Mouse (Mus musculus) cerebellum, adult 2 months (tissue): ENCODE data around the gene Anln. TPM values are rescaled to one million over a fixed set of nuclear protein-coding genes. Genes with fewer than 3 reads are reported as not detected.
"Not testable (repeated sequence)": the region's sequence is repeated elsewhere in the genome, so short reads cannot be mapped to it uniquely, and the experiment has no call there.

Experiments
- DNase-seq, 2 experiments: peaks; one replicate each; pipeline ENCODE4 v3.0.0; 2021
- H3K27ac ChIP-seq: fragments of 200-500 bp; 2 replicates; pipeline ENCODE4 v1.5.1; 2012; ENCODE audit warnings: low read length, control low read depth, inconsistent platforms; ENCODE audit not compliant: insufficient read depth
- H3K27me3 ChIP-seq: fragments of 200-500 bp; 2 replicates; pipeline ENCODE4 v1.6.1; 2012; ENCODE audit warnings: inconsistent platforms, mild to moderate bottlenecking, low read length, moderate library complexity; ENCODE audit not compliant: control insufficient read depth, insufficient read depth
- H3K4me1 ChIP-seq: fragments of 200-500 bp; 2 replicates; pipeline ENCODE4 v1.6.1; 2011; ENCODE audit warnings: low read length; ENCODE audit not compliant: control insufficient read depth, insufficient read depth
- H3K4me3 ChIP-seq: fragments of 200-500 bp; replicated peaks from 2 replicates; pipeline ENCODE3; 2011; ENCODE audit warnings: mild to moderate bottlenecking, low read depth, low read length, control low read depth; ENCODE audit not compliant: insufficient read depth
- CTCF ChIP-seq: fragments of 200-500 bp; IDR thresholded peaks from 2 replicates; pipeline ENCODE4 v1.5.1; 2011; ENCODE audit warnings: low read depth, mild to moderate bottlenecking, control low read depth, low read length, moderate library complexity, borderline replicate concordance; ENCODE audit not compliant: insufficient read depth
- POLR2A ChIP-seq: fragments of 200-500 bp; IDR thresholded peaks from 2 replicates; pipeline ENCODE4 v1.6.1; 2011; ENCODE audit warnings: low read length, control low read depth, borderline replicate concordance; ENCODE audit not compliant: insufficient read depth
- WGBS: fragments of 180-500 bp; shearing (Covaris S2); methylation state at CpG from one replicate; pipeline ENCODE4 v1.1.7; 2018; 5-methylcytosine and 5-hydroxymethylcytosine counted together
- polyA plus RNA-seq: library from polyadenylated mRNA; depleted of rRNA; stranded (reverse); fragments of >200 nt; gene quantifications from 2 replicates; pipeline ENCODE4 v1.2.3, GENCODE M21; 2012

The Anln gene
- polyA plus RNA-seq, 1 experiment: 32.4 TPM

DNA sequence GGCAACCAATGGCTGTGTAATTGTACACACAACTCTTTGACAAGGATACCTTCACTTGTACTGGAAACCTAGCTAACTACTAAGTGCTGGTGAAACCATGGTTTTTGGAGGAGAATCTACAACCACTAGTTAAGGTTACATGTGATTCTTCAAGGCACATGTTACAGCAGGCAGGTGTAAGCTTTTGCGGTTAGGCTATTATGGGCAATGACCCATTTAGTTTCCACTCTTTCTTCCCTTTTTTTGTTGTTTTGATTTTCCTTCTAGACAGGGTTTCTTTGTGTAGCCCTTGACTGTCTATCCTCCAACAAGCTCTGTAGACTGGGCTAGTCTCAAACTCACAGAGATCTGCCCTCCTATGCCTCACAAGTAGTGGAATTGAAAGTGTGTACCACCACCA is 64.4 kb downstream of the Anln start:
- DNase-seq: no peak
- 0 out of 2 replicates have a peak, but pooled peaks cover 3% of the 10 kb centered on the region for H3K4me1 ChIP-seq
- no peak overlapping the region for H3K4me3 ChIP-seq
- WGBS: 92% methylated on average over 1 of the region's 1 CpGs
- no peaks in the 10 kb centered on the region for H3K27me3 ChIP-seq
- TF ChIP-seq CTCF: no peak
- TF ChIP-seq POLR2A: no peak
- no peak overlapping the region for H3K27ac ChIP-seq

DNA sequence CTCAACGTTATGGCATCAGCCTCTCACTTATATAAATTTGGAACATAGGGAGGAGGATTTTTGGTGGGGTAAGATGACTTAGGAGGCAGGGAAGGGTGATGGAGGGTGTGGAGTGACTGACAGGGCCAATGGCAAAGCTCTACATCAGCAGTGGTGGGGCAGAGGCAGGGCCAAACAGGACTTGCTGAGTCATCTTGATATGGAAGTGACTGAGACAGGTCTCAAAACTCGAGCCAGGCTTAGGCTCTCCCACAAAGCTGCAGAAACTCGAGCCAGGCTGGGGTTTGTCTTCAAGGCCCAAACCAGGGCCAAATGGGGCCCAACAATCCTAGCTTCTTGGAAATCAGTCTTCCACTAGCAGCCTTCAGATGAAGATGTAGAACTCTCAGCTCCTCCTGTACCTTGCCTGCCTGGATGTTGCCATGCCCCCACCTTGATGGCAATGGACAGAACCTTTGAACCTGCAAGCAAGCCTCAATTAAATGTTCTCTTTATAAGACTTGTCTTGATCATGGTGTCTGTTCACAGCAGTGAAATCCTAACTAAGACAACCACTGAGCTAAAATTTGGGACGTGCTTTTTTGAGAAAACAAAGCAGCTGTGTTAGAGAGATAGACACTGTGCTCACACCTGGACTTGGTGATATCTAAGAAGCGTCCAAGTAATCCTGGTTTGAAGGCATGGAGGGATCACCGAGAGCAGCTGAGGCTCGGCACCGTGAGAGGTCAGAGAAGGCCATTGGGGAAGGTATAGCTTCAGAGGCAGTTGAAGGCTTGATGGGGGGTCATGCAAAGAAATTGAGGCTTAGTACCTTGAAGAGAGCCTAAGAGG is 66.4 kb downstream of the Anln start:
- DNase-seq: no peak
- WGBS: 81% methylated on average over 8 of the region's 8 CpGs
- TF ChIP-seq POLR2A (no peak), CTCF (no peak)

DNA sequence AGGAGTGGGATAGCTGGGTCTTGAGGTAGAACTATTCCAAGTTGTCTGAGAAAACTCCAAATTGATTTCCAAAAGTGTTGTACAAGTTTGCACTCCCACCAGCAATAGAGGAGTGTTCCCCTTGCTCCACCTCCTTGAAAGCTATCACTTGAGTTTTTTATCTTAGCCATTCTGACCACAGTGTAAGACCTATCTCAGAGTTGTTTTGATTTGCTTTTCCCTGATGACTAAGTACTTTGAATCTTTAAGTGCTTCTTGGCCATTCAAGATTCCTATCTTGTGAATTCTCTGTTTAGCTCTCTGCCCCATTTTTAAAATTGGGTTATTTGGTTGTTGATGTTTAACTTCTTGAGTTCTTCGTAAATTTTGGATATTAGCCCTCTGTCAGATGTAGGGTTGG is 69.9 kb downstream of the Anln start:
- TF ChIP-seq CTCF: no peak
- no peak for TF ChIP-seq POLR2A
- H3K27me3 ChIP-seq: no peaks in the 10 kb centered on the region
- DNase-seq: no peak
- no peak overlapping the region for H3K27ac ChIP-seq
- 94% methylated on average over 1 of the region's 1 CpGs for WGBS
- no peak overlapping the region for H3K4me3 ChIP-seq
- H3K4me1 ChIP-seq: no peaks in the 10 kb centered on the region

More for the DNA sequence above, 66.4 kb downstream of the Anln start:
- Histone ChIP-seq H3K4me3 (no peak overlapping the region), H3K27ac (no peak overlapping the region), H3K4me1 (0 out of 2 replicates have a peak, but pooled peaks cover 3% of the 10 kb centered on the region), H3K27me3 (no peaks in the 10 kb centered on the region)

DNA sequence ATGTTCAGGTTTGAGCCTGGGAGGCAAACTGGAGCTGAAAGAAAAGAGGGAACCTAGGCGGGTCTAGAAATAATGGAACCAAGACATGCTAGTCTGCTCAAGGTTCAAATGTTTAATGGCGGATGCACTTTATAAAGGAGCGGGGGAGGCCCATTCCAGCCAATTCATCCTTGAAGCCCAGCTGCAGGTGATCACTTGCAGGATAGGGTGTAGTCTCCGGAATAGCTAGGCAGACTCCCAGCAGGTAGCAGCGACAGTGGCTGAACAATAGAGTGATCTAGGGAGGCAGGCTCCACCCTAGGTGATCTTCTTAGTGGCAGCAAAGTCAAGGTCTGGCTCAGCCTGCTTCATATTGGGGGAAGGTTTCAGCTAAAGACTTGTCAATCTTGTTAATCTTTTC is 72.9 kb downstream of the Anln start:
- WGBS: 69% methylated on average over 5 of the region's 5 CpGs
- not testable (repeated sequence) for H3K4me3 ChIP-seq, H3K27me3 ChIP-seq, DNase-seq, H3K4me1 ChIP-seq, H3K27ac ChIP-seq

DNA sequence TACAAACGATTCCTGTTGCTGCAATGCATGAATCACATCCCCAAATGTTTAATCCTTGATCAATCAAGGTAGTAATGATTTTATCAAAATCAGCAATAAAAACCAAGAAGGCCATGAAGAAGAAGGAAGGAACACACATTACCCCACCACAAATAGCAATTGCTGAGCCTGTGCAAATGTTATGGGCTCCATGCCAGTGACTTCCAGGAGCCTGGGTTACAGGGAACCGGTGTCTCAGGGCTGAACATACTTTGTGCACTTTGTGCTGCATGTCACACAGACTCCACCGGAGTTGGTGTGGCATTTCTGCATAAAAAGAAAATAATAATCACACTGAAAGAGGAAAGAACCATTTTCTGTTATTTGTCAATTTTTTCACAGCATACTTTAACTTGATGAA is 74.9 kb downstream of the Anln start:
- no peak for DNase-seq
- WGBS: 65% methylated on average over 3 of the region's 3 CpGs
- no peaks in the 10 kb centered on the region for H3K27me3 ChIP-seq
- H3K4me3 ChIP-seq: no peak overlapping the region
- no peak for TF ChIP-seq POLR2A
- TF ChIP-seq CTCF: no peak
- no peak overlapping the region for H3K27ac ChIP-seq
- H3K4me1 ChIP-seq: no peaks in the 10 kb centered on the region

DNA sequence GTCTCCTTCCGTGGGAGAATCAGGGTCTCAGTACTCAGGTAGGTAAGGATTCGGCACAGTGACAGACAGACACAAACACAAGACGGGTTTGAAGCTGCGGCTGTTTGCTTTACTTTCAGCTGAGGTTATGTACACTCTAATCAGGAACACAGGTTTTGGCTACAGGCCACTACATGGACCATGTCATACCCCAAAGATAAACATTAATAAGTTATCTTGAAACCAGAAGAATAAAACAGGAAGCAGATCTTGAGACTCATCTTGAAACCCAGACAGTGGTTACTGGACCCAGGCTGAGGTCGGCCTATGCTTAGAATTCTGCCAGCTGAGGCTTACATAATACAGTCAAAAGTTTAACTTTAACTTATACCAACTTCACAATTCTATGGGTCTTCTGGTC is 75.8 kb downstream of the Anln start:
- H3K27me3 ChIP-seq: no peaks in the 10 kb centered on the region
- H3K27ac ChIP-seq: no peak overlapping the region
- no peaks in the 10 kb centered on the region for H3K4me1 ChIP-seq
- no peak overlapping the region for H3K4me3 ChIP-seq
- DNase-seq: no peak
- TF ChIP-seq CTCF (no peak), POLR2A (no peak)
- 89% methylated on average over 5 of the region's 5 CpGs for WGBS

DNA sequence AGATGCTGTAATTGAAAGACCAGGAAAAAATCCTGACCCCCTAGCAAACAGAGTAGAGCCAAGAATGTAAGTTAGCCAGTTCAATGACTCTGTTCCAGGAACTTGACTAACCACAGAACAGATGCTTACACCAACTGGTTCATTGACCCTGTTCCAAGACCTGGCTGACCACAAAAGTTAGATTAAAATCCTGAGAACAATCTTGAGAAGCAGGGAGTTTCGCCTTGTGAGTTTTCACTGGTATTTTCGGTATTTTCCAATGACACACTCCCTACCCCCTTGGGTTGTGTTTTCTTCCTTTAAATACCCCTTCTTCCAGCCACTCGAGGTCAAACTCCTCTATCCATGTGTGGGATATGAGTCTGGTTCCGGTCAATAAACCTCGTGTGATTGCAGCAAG is 79.3 kb downstream of the Anln start:
- TF ChIP-seq POLR2A (no peak), CTCF (no peak)
- WGBS: 77% methylated on average over 5 of the region's 5 CpGs
- Histone ChIP-seq H3K4me3 (no peak overlapping the region), H3K27me3 (no peaks in the 10 kb centered on the region), H3K27ac (no peak overlapping the region), H3K4me1 (no peaks in the 10 kb centered on the region)
- no peak for DNase-seq

DNA sequence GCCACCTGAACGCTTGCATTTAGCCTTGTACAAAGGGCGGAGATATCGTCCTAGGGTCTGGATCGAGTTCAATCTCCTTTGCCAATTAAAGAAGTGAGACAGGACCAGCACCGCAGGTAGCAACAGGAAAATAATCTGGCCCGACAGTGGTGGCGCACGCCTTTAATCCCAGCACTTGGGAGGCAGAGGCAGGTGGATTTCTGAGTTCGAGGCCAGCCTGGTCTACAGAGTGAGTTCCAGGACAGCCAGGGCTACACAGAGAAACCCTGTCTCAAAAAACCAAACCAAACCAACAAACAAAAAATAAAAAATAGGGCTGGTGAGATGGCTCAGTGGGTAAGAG is 81.1 kb downstream of the Anln start:
- not testable (repeated sequence) for H3K27me3 ChIP-seq, H3K4me1 ChIP-seq, DNase-seq, H3K27ac ChIP-seq
- peak overlapping the region; percentile 89 for H3K4me3 ChIP-seq
- WGBS: 4% methylated on average over 9 of the region's 9 CpGs
